Mouse (Mus musculus) limb, embryonic 11.5 days (tissue): Measurements from ENCODE around the gene Cyp2c23. TPM values are rescaled to one million over a fixed set of nuclear protein-coding genes. Genes with fewer than 3 reads are reported as not detected.

Experiments used
- ATAC-seq: fragments of 200-750 bp; cut with Nextera tagmentation; 2 replicates; pipeline ENCODE4 v1.8.0; 2017; ENCODE audit warnings: low read depth; ENCODE audit not compliant: insufficient number of reproducible peaks, low FRiP score, low TSS enrichment
- DNase-seq: peaks from one replicate; pipeline ENCODE4 v3.0.0-alpha.2; 2015; ENCODE audit warnings: low spot score
- H3K27ac ChIP-seq: fragments of 300-500 bp; sonication (generic); replicated peaks from 2 replicates; pipeline ENCODE4 v1.5.1; 2014; ENCODE audit warnings: low read depth, mild to moderate bottlenecking, low read length
- H3K27me3 ChIP-seq: fragments of 300-500 bp; sonication (generic); 2 replicates; pipeline ENCODE4 v1.6.1; 2014; ENCODE audit warnings: mild to moderate bottlenecking, low read length, mixed read lengths; ENCODE audit not compliant: control insufficient read depth, insufficient read depth
- H3K36me3 ChIP-seq: fragments of 300-500 bp; sonication (generic); 2 replicates; pipeline ENCODE4 v1.6.1; 2014; ENCODE audit warnings: mild to moderate bottlenecking, low read length, moderate library complexity, mixed read lengths; ENCODE audit not compliant: control insufficient read depth, insufficient read depth
- H3K4me1 ChIP-seq: fragments of 300-500 bp; sonication (generic); 2 replicates; pipeline ENCODE4 v1.6.1; 2014; ENCODE audit warnings: low read length, mixed read lengths; ENCODE audit not compliant: control insufficient read depth, insufficient read depth
- H3K4me2 ChIP-seq: fragments of 300-500 bp; sonication (generic); 2 replicates; pipeline ENCODE4 v1.6.1; 2014; ENCODE audit warnings: low read depth, mild to moderate bottlenecking, moderate library complexity; ENCODE audit not compliant: severe bottlenecking
- H3K4me3 ChIP-seq: fragments of 300-500 bp; sonication (generic); 2 replicates; pipeline ENCODE4 v1.5.1; 2014; ENCODE audit warnings: low read depth, low read length
- H3K9ac ChIP-seq: fragments of 300-500 bp; sonication (generic); 2 replicates; pipeline ENCODE4 v1.6.1; 2014; ENCODE audit warnings: mild to moderate bottlenecking, low read length
- H3K9me3 ChIP-seq: fragments of 300-500 bp; sonication (generic); 2 replicates; pipeline ENCODE4 v1.6.1; 2016; ENCODE audit warnings: low read length; ENCODE audit not compliant: control insufficient read depth
- WGBS: fragments of 180-500 bp; shearing (Covaris S2); extraction: QIAGEN DNeasy Blood & Tissue Kit; methylation state at CpG from one replicate; pipeline ENCODE4 v1.1.7; 2014; 5-methylcytosine and 5-hydroxymethylcytosine counted together
- polyA plus RNA-seq: library from polyadenylated mRNA; unstranded; fragments of >200 nt; fragmentation: Nextera tagmentation; extraction: Ambion mirVana; gene quantifications from 2 replicates; pipeline ENCODE4 v1.2.1, GENCODE M21; 2014

Cyp2c23 gene
- polyA plus RNA-seq, 1 experiment from 2014 or later = 0.12 TPM

DNA sequence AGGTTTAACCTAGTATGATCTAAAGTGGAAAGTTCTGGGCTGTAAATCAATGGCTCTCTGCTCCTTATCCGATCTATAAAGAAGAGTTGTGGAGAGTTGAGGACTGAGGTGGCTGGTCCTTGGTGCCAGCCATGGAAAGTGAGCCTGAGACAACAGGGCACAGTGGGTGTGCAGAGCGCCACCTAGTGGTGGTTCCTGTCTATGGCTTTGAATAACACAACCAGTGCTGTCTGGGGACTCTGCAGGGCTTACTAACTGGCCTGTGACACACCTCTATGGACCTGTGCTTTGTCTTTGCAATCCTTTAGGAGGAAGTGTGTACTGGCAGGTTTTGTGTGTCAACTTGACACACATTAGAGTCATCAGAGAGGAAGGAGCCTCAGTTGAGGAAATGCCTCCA lies 69.8 kb downstream of the Cyp2c23 start:
- H3K9ac ChIP-seq = no peak overlapping the region
- H3K27ac ChIP-seq = no peak overlapping the region
- peaks cover 3% of the 10 kb centered on the region; the same call in 1 of the 2 replicates for H3K4me1 ChIP-seq
- no peak overlapping the region for H3K4me2 ChIP-seq
- ATAC-seq (0 out of 2 replicates have a peak, but pooled peaks have one; percentile 70), DNase-seq (peak; percentile 86)
- H3K27me3 ChIP-seq = no peaks in the 10 kb centered on the region
- 20% methylated on average over 2 of the region's 2 CpGs for WGBS
- no peak overlapping the region for H3K4me3 ChIP-seq
- H3K36me3 ChIP-seq = no peaks in the 10 kb centered on the region
- no peaks in the 10 kb centered on the region for H3K9me3 ChIP-seq

DNA sequence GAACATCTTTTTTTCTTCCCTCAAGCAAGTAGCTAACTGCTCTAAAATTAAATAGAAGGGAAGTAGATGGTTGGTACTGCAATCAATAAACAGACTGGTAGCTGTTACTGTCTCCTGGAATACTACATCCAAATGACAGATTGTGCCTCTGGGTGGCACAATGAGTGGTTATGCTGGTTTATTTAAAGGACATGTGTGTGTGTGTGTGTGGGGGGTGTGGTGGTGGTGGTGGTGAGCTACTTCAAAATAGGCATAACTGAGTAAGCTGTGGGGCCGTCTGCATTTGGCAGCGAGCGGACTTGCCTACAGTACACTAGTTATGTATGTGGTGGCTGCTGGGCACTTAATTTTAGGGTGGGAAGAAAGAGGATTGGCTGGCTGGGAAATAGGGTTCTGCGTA lies 71.1 kb downstream of the Cyp2c23 start:
- no peak for ATAC-seq
- Histone ChIP-seq H3K9me3 (no peaks in the 10 kb centered on the region), H3K27me3 (no peaks in the 10 kb centered on the region), H3K4me1 (peaks cover 3% of the 10 kb centered on the region; the same call in 1 of the 2 replicates), H3K9ac (no peak overlapping the region), H3K36me3 (no peaks in the 10 kb centered on the region), H3K4me2 (no peak overlapping the region), H3K27ac (no peak overlapping the region), H3K4me3 (no peak overlapping the region)
- no peak for DNase-seq
- WGBS = 86% methylated on average over 4 of the region's 4 CpGs

DNA sequence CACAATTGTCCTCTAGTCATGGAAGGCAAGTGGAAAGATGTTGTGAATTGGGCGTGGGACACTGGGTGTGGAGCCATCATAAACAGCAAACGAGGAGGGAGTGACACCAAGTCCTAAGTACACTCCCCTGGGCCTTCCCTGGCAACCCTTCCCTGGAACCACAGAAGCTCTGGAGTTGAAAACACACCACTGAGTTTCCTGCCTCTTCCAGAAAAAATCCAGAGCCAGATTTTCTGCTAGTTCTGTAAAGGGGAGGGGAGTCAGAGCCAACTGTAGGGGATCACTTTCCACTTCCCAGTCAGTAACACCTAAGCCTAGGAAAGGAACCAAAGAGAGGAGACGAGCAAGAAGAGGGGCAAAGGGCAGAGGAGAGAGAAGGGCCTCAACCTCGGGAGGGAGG lies 71.6 kb downstream of the Cyp2c23 start:
- Histone ChIP-seq H3K4me2 (no peak overlapping the region), H3K27me3 (no peaks in the 10 kb centered on the region), H3K4me1 (peaks cover 3% of the 10 kb centered on the region; the same call in 1 of the 2 replicates), H3K36me3 (no peaks in the 10 kb centered on the region), H3K9me3 (no peaks in the 10 kb centered on the region), H3K4me3 (no peak overlapping the region), H3K27ac (no peak overlapping the region), H3K9ac (no peak overlapping the region)
- DNase-seq (no peak), ATAC-seq (no peak)
- 7% methylated on average over 4 of the region's 4 CpGs for WGBS

DNA sequence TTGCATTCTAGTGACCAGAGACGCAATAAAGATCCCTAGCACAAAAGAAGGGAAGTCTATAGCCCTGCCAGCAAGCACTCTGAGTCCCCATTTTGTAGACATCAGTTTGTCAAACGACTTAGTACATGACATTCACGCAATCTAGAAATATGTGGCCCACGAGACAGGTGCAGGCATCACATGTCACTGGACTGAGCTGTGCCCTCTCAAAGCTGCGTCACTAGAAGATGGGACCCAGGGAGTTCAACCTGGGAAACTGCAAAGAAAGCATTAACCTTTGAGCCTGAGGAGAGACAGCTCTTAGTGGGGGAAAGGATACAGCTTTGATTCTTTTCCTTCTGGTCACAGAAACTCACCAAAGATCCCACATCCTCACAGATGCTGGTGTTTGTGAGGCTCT lies 73.7 kb downstream of the Cyp2c23 start:
- Histone ChIP-seq H3K4me2 (no peak overlapping the region), H3K36me3 (no peaks in the 10 kb centered on the region), H3K27ac (no peak overlapping the region), H3K27me3 (no peaks in the 10 kb centered on the region), H3K9me3 (no peaks in the 10 kb centered on the region), H3K4me3 (no peak overlapping the region), H3K9ac (no peak overlapping the region), H3K4me1 (peaks cover 3% of the 10 kb centered on the region; the same call in 1 of the 2 replicates)
- DNase-seq = no peak
- ATAC-seq = no peak
- WGBS = 75% methylated on average over 5 of the region's 5 CpGs

Other genes with a start within 250 kb of the Cyp2c23 start
- 0.05 and 0.31 TPM in 2 replicates for gene Abcc2, start 247.0 kb downstream of the Cyp2c23 start, polyA plus RNA-seq
- gene Dnmbp, start 89.0 kb downstream of the Cyp2c23 start, polyA plus RNA-seq = 25.1 and 26.0 TPM in 2 replicates
- not detected in 2 replicates for gene Cpn1, start 42.7 kb downstream of the Cyp2c23 start, polyA plus RNA-seq
- gene Erlin1, start 40.6 kb upstream of the Cyp2c23 start, polyA plus RNA-seq = 20.1 and 20.9 TPM in 2 replicates
- 44.3 and 47.9 TPM in 2 replicates for gene Chuk, start 78.3 kb upstream of the Cyp2c23 start, polyA plus RNA-seq
- 40.4 and 40.7 TPM in 2 replicates for gene Cwf19l1, start 106.7 kb upstream of the Cyp2c23 start, polyA plus RNA-seq
- gene Bloc1s2, start 117.2 kb upstream of the Cyp2c23 start, polyA plus RNA-seq = 110 and 112 TPM in 2 replicates
- not detected in 2 replicates for gene Pkd2l1, start 163.2 kb upstream of the Cyp2c23 start, polyA plus RNA-seq
- gene Scd3, start 174.1 kb upstream of the Cyp2c23 start, polyA plus RNA-seq = 0.40 TPM in 1 of 2 replicates, not detected in the other